In the genomic region with DNA sequence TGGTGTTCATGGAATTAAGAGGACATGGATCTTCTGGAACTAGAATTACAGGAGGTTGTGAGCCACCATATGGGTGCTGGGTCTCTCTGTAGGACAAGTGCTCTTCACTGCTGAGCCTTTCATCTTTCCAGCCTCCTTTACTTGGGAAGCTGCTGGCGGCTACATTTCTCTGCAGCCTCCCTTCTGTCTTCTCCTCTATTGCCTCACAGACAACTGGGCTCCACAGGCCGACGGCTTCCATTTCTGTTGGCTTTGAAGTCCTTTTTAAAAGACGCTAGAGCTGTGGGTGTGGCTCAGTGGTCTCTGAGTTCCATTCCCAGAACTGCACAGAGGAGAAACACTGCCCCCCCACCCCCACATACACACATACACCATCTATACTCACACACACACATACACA, we compare ENCODE assay signal across 31 mouse cellular contexts. TPM values are rescaled to one million over a fixed set of nuclear protein-coding genes. Genes with fewer than 3 reads are reported as not detected.
A peak's percentile ranks its signal among the peaks of the same experiment; 100 is the strongest.
DNase-seq lines count a peak whose midpoint lies in the region; ATAC-seq and TF ChIP-seq lines count a peak whose summit lies in the region.
"Had no signal": no experiment of that assay in that cellular context is flagged by ENCODE, and none has a peak within 500 bp of the region (broad histone marks: within the 10 kb centered on the region; RNA-seq: fewer than 3 reads in every experiment).

No protein-coding gene starts in this region.

- H3K9ac ChIP-seq in liver, embryonic 11.5 days (ENCODE audit: low read depth, low read length): no peak overlapping the region
- 0 out of 2 replicates have a peak overlapping the region, but pooled peaks have one; percentile 1 for H3K9ac ChIP-seq in liver, embryonic 15.5 days
- H3K9ac ChIP-seq in kidney, embryonic 15.5 days: no peak overlapping the region
- H3K9ac ChIP-seq: heart, embryonic 15.5 days; hindbrain, embryonic 12.5 days; lung, embryonic 15.5 days; midbrain, embryonic 12.5 days had no signal

- H3K4me2 ChIP-seq in liver, embryonic 11.5 days: peak overlapping the region; percentile 42
- H3K4me2 ChIP-seq in liver, embryonic 15.5 days: peak overlapping the region; percentile 32; the same call in 1 of the 2 replicates
- no peak overlapping the region for H3K4me2 ChIP-seq in kidney, embryonic 15.5 days
- H3K4me2 ChIP-seq: hindbrain, embryonic 12.5 days; lung, embryonic 15.5 days; midbrain, embryonic 12.5 days had no signal

- 30% methylated on average over 4 of the region's 4 CpGs for WGBS in liver, embryonic 11.5 days
- WGBS in bone marrow, adult 2 months: 11% methylated on average over 4 of the region's 4 CpGs
- WGBS in liver, embryonic 15.5 days (ENCODE audit: insufficient replicate concordance): 27% methylated on average over 4 of the region's 4 CpGs
- WGBS in kidney, embryonic 15.5 days: 27% methylated on average over 4 of the region's 4 CpGs

- H3K27me3 ChIP-seq in liver, embryonic 11.5 days (replicated peaks; ENCODE audit: control insufficient read depth, insufficient read depth, low read length): peaks cover 14% of the 10 kb centered on the region
- H3K27me3 ChIP-seq in G1E (ENCODE audit: insufficient read depth, low read length): peaks cover 11% of the 10 kb centered on the region
- H3K27me3 ChIP-seq in liver, embryonic 15.5 days: peaks cover 22% of the 10 kb centered on the region
- H3K27me3 ChIP-seq in kidney, embryonic 15.5 days: peaks cover 51% of the 10 kb centered on the region
- H3K27me3 ChIP-seq: CH12.LX, Patski had no signal

- no peak for ATAC-seq in liver, embryonic 11.5 days (replicated peaks; ENCODE audit: low FRiP score)
- no peak for ATAC-seq in G1E (ENCODE audit: extremely low read depth, insufficient number of reproducible peaks, low FRiP score, poor library complexity, severe bottlenecking)
- no peak for ATAC-seq in liver, embryonic 15.5 days (ENCODE audit: insufficient read depth)
- no peak for ATAC-seq in kidney, embryonic 15.5 days (replicated peaks; ENCODE audit: low FRiP score)
- ATAC-seq: forebrain, embryonic 16.5 days; hindbrain, postnatal 0 days; intestine, embryonic 16.5 days; Patski had no signal

- H3K27ac ChIP-seq in liver, embryonic 11.5 days (ENCODE audit: low read depth, low read length): peak overlapping the region; percentile 48; the same call in 1 of the 2 replicates
- H3K27ac ChIP-seq in bone marrow, adult 2 months (ENCODE audit: control insufficient read depth, insufficient read depth, low read depth, low read length, poor library complexity): peak overlapping the region; percentile 1; the same call in 1 of the 2 replicates
- peak overlapping the region; percentile 21; the same call in 1 of the 2 replicates for H3K27ac ChIP-seq in liver, embryonic 15.5 days (replicated peaks)
- no peak overlapping the region for H3K27ac ChIP-seq in kidney, embryonic 15.5 days
- H3K27ac ChIP-seq: heart, embryonic 10.5 days; heart, embryonic 15.5 days; hindbrain, embryonic 12.5 days; hindbrain, postnatal 0 days; lung, embryonic 15.5 days; midbrain, embryonic 12.5 days; stomach, postnatal 0 days had no signal

- no peaks in the 10 kb centered on the region for H3K9me3 ChIP-seq in liver, embryonic 11.5 days (ENCODE audit: control insufficient read depth, low read length)
- no peaks in the 10 kb centered on the region for H3K9me3 ChIP-seq in G1E (replicated peaks)
- H3K9me3 ChIP-seq in liver, embryonic 15.5 days (replicated peaks): no peaks in the 10 kb centered on the region
- H3K9me3 ChIP-seq in kidney, embryonic 15.5 days (replicated peaks): no peaks in the 10 kb centered on the region
- H3K9me3 ChIP-seq: heart, embryonic 10.5 days; heart, embryonic 15.5 days; hindbrain, embryonic 12.5 days; lung, embryonic 15.5 days; midbrain, embryonic 12.5 days had no signal

- no peaks in the 10 kb centered on the region for H3K36me3 ChIP-seq in liver, embryonic 11.5 days (ENCODE audit: control insufficient read depth, insufficient read depth, low read length)
- peaks cover 23% of the 10 kb centered on the region for H3K36me3 ChIP-seq in G1E (replicated peaks)
- no peaks in the 10 kb centered on the region for H3K36me3 ChIP-seq in liver, embryonic 15.5 days (replicated peaks)
- H3K36me3 ChIP-seq in kidney, embryonic 15.5 days: no peaks in the 10 kb centered on the region
- H3K36me3 ChIP-seq: heart, embryonic 10.5 days; heart, embryonic 15.5 days; hindbrain, embryonic 12.5 days; lung, embryonic 15.5 days; midbrain, embryonic 12.5 days had no signal

- no peak for DNase-seq in liver, embryonic 11.5 days (ENCODE audit: low spot score)
- DNase-seq in liver: no peak
- DNase-seq in G1E (ENCODE audit: low spot score): no peak
- DNase-seq in ovary, postnatal 36 days (ENCODE audit: low spot score): no peak
- DNase-seq: adrenal gland, postnatal 14 days; cerebellum, adult 11-12 months; cerebellum, adult 9-11 months; gastrocnemius, adult 2 months; gastrocnemius, postnatal 36 days; heart, postnatal 36 days; kidney, adult 9 months; kidney, postnatal 14 days; layer of hippocampus, adult 9-11 months; right cerebral cortex, postnatal 25 days; spleen, adult 18-20 months had no signal

- TF ChIP-seq POLR2A in bone marrow, adult 2 months (IDR thresholded peaks at IDR 0.05; ENCODE audit: borderline replicate concordance, control insufficient read depth, low read depth, low read length): no peak

- 0 out of 2 replicates have a peak overlapping the region, but pooled peaks have one; percentile 5 for H3K4me3 ChIP-seq in liver, embryonic 11.5 days (ENCODE audit: low read depth, low read length)
- peak overlapping the region; percentile 4; the same call in 1 of the 2 replicates for H3K4me3 ChIP-seq in G1E (ENCODE audit: low read depth, low read length)
- no peak overlapping the region for H3K4me3 ChIP-seq in bone marrow, adult 2 months (replicated peaks; ENCODE audit: control insufficient read depth, low read depth, low read length)
- no peak overlapping the region for H3K4me3 ChIP-seq in liver, embryonic 15.5 days (replicated peaks)
- no peak overlapping the region for H3K4me3 ChIP-seq in kidney, embryonic 15.5 days (replicated peaks)
- H3K4me3 ChIP-seq: erythroblast, embryonic 14.5 days; heart, embryonic 10.5 days; hindbrain, embryonic 12.5 days; lung, embryonic 15.5 days; midbrain, embryonic 12.5 days had no signal

- H3K4me1 ChIP-seq in liver, embryonic 11.5 days (replicated peaks; ENCODE audit: control insufficient read depth, insufficient read depth, low read length): peaks cover 32% of the 10 kb centered on the region
- peaks cover 55% of the 10 kb centered on the region for H3K4me1 ChIP-seq in G1E (ENCODE audit: insufficient read depth, low read depth, low read length)
- peaks cover 10% of the 10 kb centered on the region; the same call in 1 of the 2 replicates for H3K4me1 ChIP-seq in bone marrow, adult 2 months (ENCODE audit: control insufficient read depth, insufficient read depth, low read length)
- peaks cover 69% of the 10 kb centered on the region for H3K4me1 ChIP-seq in liver, embryonic 15.5 days (replicated peaks)
- H3K4me1 ChIP-seq in kidney, embryonic 15.5 days: peaks cover 21% of the 10 kb centered on the region

- no peak for TF ChIP-seq CTCF in G1E (IDR thresholded peaks at IDR 0.05; ENCODE audit: low read depth, low read length)
- no peak for TF ChIP-seq CTCF in bone marrow, adult 2 months (IDR thresholded peaks at IDR 0.05; ENCODE audit: control insufficient read depth, insufficient read depth, low read length)

RNA-seq across cellular contexts. Expression of gene Il17ra, which starts 2.3 kb away (rescaled TPM):
- polyA plus RNA-seq in liver, embryonic 11.5 days (2014; fragmentation: Nextera tagmentation; extraction: Ambion mirVana): 6.8 and 8.7 TPM in 2 replicates
- 4.4 and 7.1 TPM in 2 replicates for total RNA-seq in G1E (2014; fragmentation: Nextera tagmentation)
- total RNA-seq in G1E (2017): 6.0 and 6.3 TPM in 2 replicates
- 10.3 and 10.7 TPM in 2 replicates for polyA plus RNA-seq in G1E (2012)
- 31.9 and 57.8 TPM in 2 replicates for polyA plus RNA-seq in bone marrow, adult 2 months (2011; ENCODE audit: insufficient read depth, insufficient read length, low replicate concordance, missing spikeins)
- polyA plus RNA-seq in liver, embryonic 15.5 days (2015; fragmentation: Nextera tagmentation; extraction: Ambion mirVana): 10.4 and 12.1 TPM in 2 replicates
- 4.4 and 5.4 TPM in 2 replicates for polyA plus RNA-seq in kidney, embryonic 15.5 days (2015; fragmentation: Nextera tagmentation; extraction: Ambion mirVana)

RNA-seq across cellular contexts. Expression of gene Tmem121b, which starts 28.2 kb away (rescaled TPM):
- 0.07 TPM in 1 of 2 replicates, not detected in the other for polyA plus RNA-seq in liver, embryonic 11.5 days (2014; fragmentation: Nextera tagmentation; extraction: Ambion mirVana)
- not detected in 2 replicates for total RNA-seq in G1E (2014; fragmentation: Nextera tagmentation)
- total RNA-seq in G1E (2017): 0.05 and 0.06 TPM in 2 replicates
- not detected in 2 replicates for polyA plus RNA-seq in G1E (2012)
- not detected in 2 replicates for polyA plus RNA-seq in bone marrow, adult 2 months (2011; ENCODE audit: insufficient read depth, insufficient read length, low replicate concordance, missing spikeins)
- not detected in 2 replicates for polyA plus RNA-seq in liver, embryonic 15.5 days (2015; fragmentation: Nextera tagmentation; extraction: Ambion mirVana)
- polyA plus RNA-seq in kidney, embryonic 15.5 days (2015; fragmentation: Nextera tagmentation; extraction: Ambion mirVana): 0.06 and 0.13 TPM in 2 replicates
- total RNA-seq: CH12.LX; gastrocnemius, adult 2 months; gastrocnemius, postnatal 36 days; heart, postnatal 36 days; liver, adult 2 months had no signal
- polyA plus RNA-seq: erythroblast, embryonic 14.5 days; heart, embryonic 15.5 days; liver, adult 2 months had no signal

Comparison
In these comparisons a context has a peak if more than half of its experiments do, and no peak if none do; other contexts are left out.
1. H3K4me3 ChIP-seq: peak in liver, embryonic 11.5 days (single experiment) and G1E (single experiment); none in bone marrow, adult 2 months (single experiment), liver, embryonic 15.5 days (single experiment) and kidney, embryonic 15.5 days (single experiment).